ENCODE assay signal across 31 mouse cellular contexts in genomic region chr12:69800586-69800985, GRCm38 (mm10). TPM values are rescaled to one million over a fixed set of nuclear protein-coding genes. Genes with fewer than 3 reads are reported as not detected.
"Had no signal": no experiment of that assay in that cellular context is flagged by ENCODE, and none has a peak within 500 bp of the region (broad histone marks: within the 10 kb centered on the region; RNA-seq: fewer than 3 reads in every experiment).

No protein-coding gene starts in this region.

- H3K9ac ChIP-seq: limb, embryonic 12.5 days; limb, embryonic 13.5 days; limb, embryonic 15.5 days; liver, embryonic 12.5 days; liver, embryonic 13.5 days; liver, embryonic 14.5 days; liver, postnatal 0 days; lung, embryonic 14.5 days; lung, embryonic 15.5 days; midbrain, embryonic 12.5 days; midbrain, embryonic 13.5 days; midbrain, embryonic 15.5 days; neural tube, embryonic 12.5 days; neural tube, embryonic 13.5 days had no signal

- H3K4me3 ChIP-seq: left cerebral cortex, adult 2 months; limb, embryonic 10.5 days; limb, embryonic 12.5 days; limb, embryonic 13.5 days; limb, embryonic 15.5 days; liver, embryonic 12.5 days; liver, embryonic 13.5 days; lung, embryonic 15.5 days; megakaryocyte, embryonic 14.5 days; midbrain, embryonic 12.5 days; midbrain, embryonic 13.5 days; midbrain, embryonic 15.5 days; myocyte; neural tube, embryonic 12.5 days; neural tube, embryonic 13.5 days had no signal

- ATAC-seq: liver, embryonic 12.5 days; liver, postnatal 0 days; lung, postnatal 0 days; midbrain, embryonic 13.5 days; midbrain, embryonic 15.5 days; midbrain, embryonic 16.5 days had no signal

- H3K4me1 ChIP-seq: limb, embryonic 10.5 days; limb, embryonic 15.5 days; liver, embryonic 12.5 days; lung, embryonic 15.5 days; megakaryocyte, embryonic 14.5 days; midbrain, embryonic 15.5 days; neural tube, embryonic 12.5 days; neural tube, embryonic 13.5 days had no signal

- H3K27me3 ChIP-seq: limb, embryonic 12.5 days; limb, embryonic 13.5 days; limb, embryonic 15.5 days; liver, embryonic 12.5 days; liver, embryonic 13.5 days; lung, embryonic 15.5 days; midbrain, embryonic 12.5 days; midbrain, embryonic 13.5 days; midbrain, embryonic 15.5 days; neural tube, embryonic 12.5 days; neural tube, embryonic 13.5 days had no signal

- DNase-seq: left cerebral cortex, postnatal 4 days; liver, embryonic 13.5 days; liver, postnatal 0 days; lung, adult 18-20 months; lung, adult 2 months; lung, embryonic 14.5 days; lung, postnatal 10 days; lung, postnatal 14 days; lung, postnatal 36 days; lung, postnatal 4 days; midbrain, embryonic 14.5 days had no signal

- H3K27ac ChIP-seq: left cerebral cortex, adult 2 months; limb, embryonic 10.5 days; limb, embryonic 12.5 days; limb, embryonic 13.5 days; limb, embryonic 15.5 days; liver, embryonic 12.5 days; liver, embryonic 13.5 days; liver, embryonic 14.5 days; lung, embryonic 15.5 days; macrophage; midbrain, embryonic 12.5 days; midbrain, embryonic 13.5 days; midbrain, embryonic 15.5 days; neural tube, embryonic 12.5 days; neural tube, embryonic 13.5 days had no signal

- H3K9me3 ChIP-seq: limb, embryonic 10.5 days; limb, embryonic 12.5 days; limb, embryonic 13.5 days; limb, embryonic 15.5 days; liver, embryonic 12.5 days; liver, embryonic 13.5 days; lung, embryonic 15.5 days; megakaryocyte, embryonic 14.5 days; midbrain, embryonic 12.5 days; midbrain, embryonic 13.5 days; midbrain, embryonic 15.5 days; neural tube, embryonic 12.5 days; neural tube, embryonic 13.5 days had no signal

- H3K4me2 ChIP-seq: limb, embryonic 12.5 days; limb, embryonic 13.5 days; limb, embryonic 15.5 days; liver, embryonic 11.5 days; liver, embryonic 12.5 days; liver, embryonic 13.5 days; lung, embryonic 14.5 days; lung, embryonic 15.5 days; midbrain, embryonic 12.5 days; midbrain, embryonic 13.5 days; midbrain, embryonic 15.5 days; neural tube, embryonic 12.5 days; neural tube, embryonic 13.5 days had no signal

RNA-seq across cellular contexts. Expression of gene Cdkl1, which starts 9.5 kb away (rescaled TPM):
- total RNA-seq: megakaryocyte progenitor cell, adult 5-6 weeks had no signal
- polyA plus RNA-seq: macrophage had no signal
